Mouse (Mus musculus) natural killer cell, adult 2 months (primary cell): ENCODE measurements around the gene A930017K11Rik.

Source experiments
- DNase-seq, 2 experiments: peaks; one replicate each; pipeline ENCODE4 v3.0.0; 2022; ENCODE audit warnings: low spot score in 2 of 2

The A930017K11Rik gene

GRCm38 (mm10) chr17:25959630-25960467, 7.5 kb upstream of the A930017K11Rik start:
- no peak for DNase-seq

GRCm38 (mm10) chr17:25958771-25959494, 6.6 kb upstream of the A930017K11Rik start:
- no peak for DNase-seq

- no peak for DNase-seq
Measured at GRCm38 (mm10) chr17:25957586-25958051, 5.3 kb upstream of the A930017K11Rik start.

GRCm38 (mm10) chr17:25956631-25957030, 4.3 kb upstream of the A930017K11Rik start:
- DNase-seq: no peak

- DNase-seq: no peak
Measured at GRCm38 (mm10) chr17:25956201-25956600, 3.8 kb upstream of the A930017K11Rik start.

- DNase-seq: no peak
Measured at GRCm38 (mm10) chr17:25955736-25956135, 3.4 kb upstream of the A930017K11Rik start.

- no peak for DNase-seq
Measured at GRCm38 (mm10) chr17:25954671-25955070, 2.3 kb upstream of the A930017K11Rik start.

GRCm38 (mm10) chr17:25953161-25953560, 796 bp upstream of the A930017K11Rik start:
- no peak for DNase-seq

- DNase-seq: no peak
Measured at GRCm38 (mm10) chr17:25951225-25951802, 1.1 kb downstream of the A930017K11Rik start.

- DNase-seq: no peak
Measured at GRCm38 (mm10) chr17:25950706-25951105, 1.7 kb downstream of the A930017K11Rik start.

- no peak for DNase-seq
Measured at GRCm38 (mm10) chr17:25949981-25950380, 2.4 kb downstream of the A930017K11Rik start.

GRCm38 (mm10) chr17:25948051-25948450, 4.3 kb downstream of the A930017K11Rik start:
- no peak for DNase-seq

GRCm38 (mm10) chr17:25947576-25947975, 4.8 kb downstream of the A930017K11Rik start:
- no peak for DNase-seq

- no peak for DNase-seq
Measured at GRCm38 (mm10) chr17:25946891-25947290, 5.5 kb downstream of the A930017K11Rik start.

- no peak for DNase-seq
Measured at GRCm38 (mm10) chr17:25946349-25946748, 6.0 kb downstream of the A930017K11Rik start.

- no peak for DNase-seq
Measured at GRCm38 (mm10) chr17:25945517-25946155, 6.7 kb downstream of the A930017K11Rik start.

GRCm38 (mm10) chr17:25944366-25945163, 7.8 kb downstream of the A930017K11Rik start, which contains the start of the genes Pigq and Nhlrc4:
Pigq (minus strand) TSS chr17:25944936.
Nhlrc4 (minus strand) TSS chr17:25944961.
- no peak for DNase-seq

- no peak for DNase-seq
Measured at GRCm38 (mm10) chr17:25943769-25944168, 8.6 kb downstream of the A930017K11Rik start.

- no peak for DNase-seq
Measured at GRCm38 (mm10) chr17:25943221-25943620, 9.1 kb downstream of the A930017K11Rik start.

- DNase-seq: no peak
Measured at GRCm38 (mm10) chr17:25942597-25943151, 9.7 kb downstream of the A930017K11Rik start.
